Mouse (Mus musculus) gastrocnemius, postnatal 14 days (tissue): Measurements from ENCODE around the gene Gm49601. TPM values are rescaled to one million over a fixed set of nuclear protein-coding genes. Genes with fewer than 3 reads are reported as not detected.

Experiments
- DNase-seq: peaks from one replicate; pipeline ENCODE4 v3.0.0; 2021; ENCODE audit warnings: mixed read lengths
- intact Hi-C: fragments of 180-260 bp; cut with DNase I; formaldehyde crosslinking; loops from one replicate; pipeline ENCODE4 v1.15.1; 2025; ENCODE audit warnings: low total_unique reads
- long read RNA-seq, 2 experiments: library from polyadenylated mRNA; stranded (forward); transcript quantifications; one replicate each; pipeline ENCODE4 v2.0.0; 2021
- total RNA-seq, 2 experiments: library from RNA; stranded (reverse); gene quantifications; 2 replicates each; pipeline ENCODE4 v1.2.3; 2021

Gene Gm49601
- 1 to 10 TPM; 1.0 to 1.7 TPM for total RNA-seq
- long read RNA-seq, experiment 1: 0 reads
- long read RNA-seq, experiment 2: 0 reads

GRCm38 (mm10) chr16:18626376-18626878 is at the start of gene Gm49601:
Gene Gm49601 (minus strand): TSS chr16:18626427.
- intact Hi-C loops: loop anchor here (2.0 to 5.0 kb wide), 2 partner anchors 52 to 171 kb away; no protein-coding TSS in a partner anchor
- peak; percentile 84 for DNase-seq

DNA sequence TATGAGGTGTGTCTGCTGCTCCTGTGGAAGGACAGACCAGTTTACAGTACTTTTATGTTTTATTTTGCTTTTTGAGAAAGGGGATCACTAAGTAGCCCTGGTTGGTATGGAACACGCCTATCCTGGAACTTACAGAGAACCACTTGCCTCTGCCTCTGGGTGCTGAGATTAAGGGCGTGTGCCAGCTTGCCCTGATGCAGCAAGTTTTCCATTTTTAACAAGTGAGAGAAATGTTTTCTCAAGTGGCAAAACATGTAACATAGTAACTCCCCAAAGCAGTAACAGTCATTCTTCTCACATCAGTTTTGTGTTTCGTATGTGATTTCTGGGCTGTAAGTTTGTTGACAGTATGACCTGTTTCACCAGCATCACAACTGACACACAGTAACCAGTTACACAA is 46.8 kb upstream of the Gm49601 start:
- intact Hi-C loops: no loop called here
- DNase-seq: no peak

DNA sequence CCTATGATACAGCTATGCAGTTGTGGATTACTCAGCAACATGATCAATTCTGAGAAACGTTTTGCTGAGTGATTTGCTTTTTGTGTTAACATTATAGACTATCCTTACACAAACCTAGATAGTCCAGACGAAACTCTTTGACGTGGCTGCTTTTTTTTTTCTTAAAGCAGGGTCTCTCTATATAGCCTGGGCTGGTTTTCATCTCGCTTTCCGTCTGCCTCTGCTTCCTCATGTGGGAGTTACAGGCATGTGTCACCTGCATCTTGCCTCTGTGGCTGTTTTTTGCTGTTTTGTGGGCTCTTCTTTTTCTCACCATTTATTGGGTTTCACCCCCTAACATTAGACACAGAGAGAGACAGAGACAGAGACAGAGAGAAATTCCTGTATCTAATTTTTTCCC is 45.8 kb upstream of the Gm49601 start:
- no peak for DNase-seq
- intact Hi-C loops: no loop called here

- intact Hi-C loops: no loop called here
Observed at GRCm38 (mm10) chr16:18669914-18670313, 43.7 kb upstream of the Gm49601 start.

GRCm38 (mm10) chr16:18658597-18658996 is 32.4 kb upstream of the Gm49601 start:
- no peak for DNase-seq
- intact Hi-C loops: no loop called here

More at GRCm38 (mm10) chr16:18669914-18670313, 43.7 kb upstream of the Gm49601 start:
- no peak for DNase-seq

GRCm38 (mm10) chr16:18655372-18656098 is 29.3 kb upstream of the Gm49601 start:
- intact Hi-C loops: no loop called here
- DNase-seq: no peak

DNA sequence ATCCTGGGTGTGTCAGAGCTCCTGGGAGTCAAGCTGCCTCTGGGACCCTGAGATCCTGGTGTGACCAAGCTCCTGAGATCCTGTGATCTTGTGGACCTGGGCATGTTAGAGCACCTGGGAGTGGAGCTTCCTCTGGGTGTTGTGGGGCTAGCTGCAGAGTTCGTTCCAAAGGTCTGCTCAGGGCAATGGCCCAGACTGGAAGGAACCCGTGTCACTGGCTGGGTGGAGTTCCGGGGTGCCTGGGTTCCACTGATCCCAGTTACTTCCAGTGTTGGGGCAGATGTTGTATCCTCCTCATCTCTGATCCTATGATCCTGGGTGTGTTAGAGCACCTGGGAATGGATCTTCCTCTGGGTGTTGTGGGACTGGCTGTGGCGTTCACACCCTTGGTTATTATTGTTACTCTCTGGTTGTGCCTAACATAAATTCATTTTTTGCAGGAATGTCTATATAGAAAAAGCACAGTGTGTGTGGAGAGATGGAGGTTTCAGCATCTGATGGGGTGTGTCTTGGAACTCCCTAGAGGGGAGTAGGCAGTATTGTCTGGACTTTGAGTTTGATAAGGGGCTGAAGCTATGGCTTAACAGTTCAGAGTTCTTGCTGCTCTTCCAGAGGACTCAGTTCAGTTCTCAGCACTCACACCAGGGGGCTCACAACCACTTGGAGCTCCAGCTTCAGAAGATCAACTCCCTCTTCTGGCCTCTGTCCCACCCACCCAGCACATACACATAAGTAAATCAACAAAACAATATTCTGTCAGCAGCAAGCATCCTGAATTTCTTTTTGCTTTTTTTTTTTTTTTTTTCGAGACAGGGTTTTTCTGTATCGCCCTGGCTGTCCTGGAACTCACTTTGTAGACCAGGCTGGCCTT is 27.3 kb upstream of the Gm49601 start:
- DNase-seq: no peak
- intact Hi-C loops: no loop called here

- no peak for DNase-seq
- intact Hi-C loops: no loop called here
Observed at GRCm38 (mm10) chr16:18649126-18649525, 22.9 kb upstream of the Gm49601 start.

GRCm38 (mm10) chr16:18645329-18645728 is 19.1 kb upstream of the Gm49601 start:
- DNase-seq: no peak
- intact Hi-C loops: no loop called here

DNA sequence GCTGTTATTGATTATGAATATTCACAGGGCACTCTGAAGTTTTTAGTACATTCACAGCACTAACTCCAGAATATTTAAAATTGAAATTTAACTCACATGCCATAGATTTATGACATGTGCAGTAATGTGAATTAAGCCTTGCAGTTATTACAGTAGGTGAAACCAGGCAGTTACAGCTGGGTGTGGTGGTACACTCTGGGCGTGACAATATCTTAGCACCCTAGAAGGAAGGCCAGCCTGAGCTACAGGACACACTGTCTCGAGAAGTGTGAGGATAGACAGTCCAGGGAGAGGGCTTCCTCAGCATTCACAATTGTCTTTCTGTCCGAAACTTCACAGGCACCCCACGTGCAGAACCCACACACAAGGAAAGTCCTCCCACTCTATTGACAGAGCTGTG is 18.3 kb upstream of the Gm49601 start:
- DNase-seq: no peak
- intact Hi-C loops: no loop called here

DNA sequence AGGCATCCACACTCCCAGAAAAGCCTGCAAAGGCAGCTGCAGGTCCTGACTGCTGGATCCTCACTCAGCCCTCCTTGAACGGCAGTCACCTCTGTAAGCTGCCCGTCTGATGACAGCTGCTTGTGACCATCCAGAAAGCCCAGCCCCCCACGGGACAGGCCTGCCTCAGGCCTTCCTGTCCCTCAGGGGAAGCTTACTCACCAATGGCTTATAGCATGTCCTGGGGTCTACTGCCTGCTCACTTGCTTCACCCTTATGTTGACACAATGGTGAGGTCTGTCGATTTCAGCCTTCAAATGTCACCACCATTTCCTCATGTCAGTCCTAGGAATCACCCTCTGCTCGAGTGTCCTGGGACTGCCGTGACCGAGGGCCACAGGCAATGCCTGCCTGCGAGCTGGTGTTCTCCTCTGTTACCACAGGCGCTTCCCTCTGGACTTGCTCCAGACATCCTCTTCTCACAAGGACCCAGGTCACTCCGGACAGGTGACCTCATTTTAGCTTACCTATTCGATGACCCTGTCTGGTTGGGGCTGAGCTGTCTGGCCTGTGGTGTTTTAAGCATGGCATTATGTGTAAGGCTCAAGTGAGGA is 17.3 kb upstream of the Gm49601 start:
- DNase-seq: no peak
- intact Hi-C loops: no loop called here

- intact Hi-C loops: no loop called here
- no peak for DNase-seq
Observed at GRCm38 (mm10) chr16:18642897-18643296, 16.7 kb upstream of the Gm49601 start.

DNA sequence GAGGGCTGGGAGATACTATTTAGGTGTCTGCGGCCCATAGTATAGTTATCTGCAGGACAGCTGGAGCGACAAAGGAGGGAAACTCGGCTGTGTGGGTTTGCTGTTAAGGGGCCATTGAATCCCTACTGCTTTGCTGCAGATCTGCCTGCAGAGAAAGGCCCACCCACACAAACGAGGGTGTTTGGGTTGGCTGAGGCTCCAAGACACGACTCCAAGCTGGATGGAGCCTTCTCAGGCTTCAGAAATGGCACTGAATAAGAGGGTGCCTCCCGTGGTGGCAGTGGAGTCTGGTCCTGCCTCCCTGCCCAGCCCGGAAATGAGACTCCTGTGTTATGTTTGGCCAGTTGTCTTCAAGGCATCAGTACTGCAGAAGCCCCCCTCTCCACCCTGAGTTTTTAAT is 16.1 kb upstream of the Gm49601 start:
- intact Hi-C loops: no loop called here
- DNase-seq: no peak

- DNase-seq: no peak
- intact Hi-C loops: no loop called here
Observed at GRCm38 (mm10) chr16:18639382-18639929, 13.2 kb upstream of the Gm49601 start.

GRCm38 (mm10) chr16:18638396-18638795 is 12.2 kb upstream of the Gm49601 start:
- intact Hi-C loops: no loop called here
- no peak for DNase-seq

- DNase-seq: no peak
- intact Hi-C loops: no loop called here
Observed at GRCm38 (mm10) chr16:18636804-18637203, 10.6 kb upstream of the Gm49601 start.

GRCm38 (mm10) chr16:18636401-18636800 is 10.2 kb upstream of the Gm49601 start:
- intact Hi-C loops: no loop called here
- DNase-seq: no peak

DNA sequence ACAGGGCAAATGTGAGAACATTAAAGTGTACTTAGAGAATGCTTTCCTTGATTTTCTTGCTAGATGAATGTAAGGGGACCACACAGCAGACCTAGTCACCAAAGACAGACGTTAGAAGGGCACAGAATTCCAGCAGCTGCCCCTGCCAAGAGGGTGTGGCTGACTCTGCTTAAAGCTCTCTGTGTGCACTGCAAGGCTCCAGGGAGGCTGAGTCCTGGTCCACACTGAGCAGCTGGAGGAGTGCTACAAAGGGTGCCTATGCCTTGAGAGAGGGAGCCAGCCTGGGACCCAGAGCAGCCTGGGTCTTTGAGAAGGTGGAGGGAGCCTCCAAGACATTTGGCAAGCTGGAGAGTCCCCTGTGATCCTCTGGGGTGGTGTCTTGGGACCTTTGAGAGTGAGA is 7.1 kb upstream of the Gm49601 start:
- intact Hi-C loops: no loop called here
- DNase-seq: no peak

- DNase-seq: no peak
- intact Hi-C loops: no loop called here
Observed at GRCm38 (mm10) chr16:18632816-18633215, 6.6 kb upstream of the Gm49601 start.

DNA sequence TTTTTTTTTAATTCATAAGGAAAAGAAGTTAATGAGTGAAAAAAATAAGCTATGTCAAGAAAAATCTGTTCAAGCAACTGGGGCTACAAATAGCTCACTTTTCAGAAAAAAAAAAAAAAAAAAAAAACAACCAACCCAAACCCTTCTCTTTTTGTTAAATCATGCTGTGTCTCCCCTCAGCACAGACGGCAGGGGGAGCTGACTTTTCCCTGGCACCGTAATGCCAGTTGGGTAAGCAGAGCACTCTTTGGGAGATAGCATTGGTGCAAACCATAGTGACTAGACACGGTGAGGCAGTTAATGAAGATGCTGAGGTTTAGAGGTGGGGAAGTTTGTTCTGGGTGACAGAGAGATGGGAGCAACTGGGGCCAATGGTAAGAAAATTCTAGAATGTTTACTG is 5.8 kb upstream of the Gm49601 start:
- intact Hi-C loops: no loop called here
- DNase-seq: no peak
